Mouse (Mus musculus) limb, embryonic 13.5 days (tissue): Measurements from ENCODE around the gene Tcf15. TPM values are rescaled to one million over a fixed set of nuclear protein-coding genes. Genes with fewer than 3 reads are reported as not detected.

ENCODE experiments used
- polyA plus RNA-seq: library from polyadenylated mRNA; unstranded; fragments of >200 nt; fragmentation: Nextera tagmentation; extraction: Ambion mirVana; gene quantifications from 2 replicates; pipeline ENCODE4 v1.2.1, GENCODE M21; 2015

Gene Tcf15
- polyA plus RNA-seq, 1 experiment from 2014 or later = 7.6 TPM

Other genes starting within 250 kb of the Tcf15 start
- gene Angpt4, start 232.4 kb upstream of the Tcf15 start, polyA plus RNA-seq = 0.22 and 0.43 TPM in 2 replicates
- gene Fam110a, start 163.3 kb upstream of the Tcf15 start, polyA plus RNA-seq = 23.0 and 25.4 TPM in 2 replicates
- gene Slc52a3, start 147.1 kb upstream of the Tcf15 start, polyA plus RNA-seq = 1.6 and 1.8 TPM in 2 replicates
- gene Scrt2, start 62.0 kb upstream of the Tcf15 start, polyA plus RNA-seq = not detected in 2 replicates
- 9.4 and 10.5 TPM in 2 replicates for gene Srxn1, start 38.0 kb upstream of the Tcf15 start, polyA plus RNA-seq
- gene Csnk2a1, start 83.3 kb downstream of the Tcf15 start, polyA plus RNA-seq = 99.4 and 109 TPM in 2 replicates
- 47.1 and 47.7 TPM in 2 replicates for gene Tbc1d20, start 150.3 kb downstream of the Tcf15 start, polyA plus RNA-seq
- 83.3 and 86.9 TPM in 2 replicates for gene Rbck1, start 189.1 kb downstream of the Tcf15 start, polyA plus RNA-seq
- 1.5 and 2.2 TPM in 2 replicates for gene Trib3, start 200.5 kb downstream of the Tcf15 start, polyA plus RNA-seq
- gene Nrsn2, start 233.1 kb downstream of the Tcf15 start, polyA plus RNA-seq = 4.4 and 4.6 TPM in 2 replicates